Mouse (Mus musculus): ENCODE measurements around the gene Ttc7. TPM values are rescaled to one million over a fixed set of nuclear protein-coding genes. Genes with fewer than 3 reads are reported as not detected.
A peak's percentile ranks its signal among the peaks of the same experiment; 100 is the strongest.

The Ttc7 gene
- 14.1 and 14.3 TPM in 2 replicates for polyA plus RNA-seq (2014; fragmentation: Nextera tagmentation; extraction: Ambion mirVana)

DNA sequence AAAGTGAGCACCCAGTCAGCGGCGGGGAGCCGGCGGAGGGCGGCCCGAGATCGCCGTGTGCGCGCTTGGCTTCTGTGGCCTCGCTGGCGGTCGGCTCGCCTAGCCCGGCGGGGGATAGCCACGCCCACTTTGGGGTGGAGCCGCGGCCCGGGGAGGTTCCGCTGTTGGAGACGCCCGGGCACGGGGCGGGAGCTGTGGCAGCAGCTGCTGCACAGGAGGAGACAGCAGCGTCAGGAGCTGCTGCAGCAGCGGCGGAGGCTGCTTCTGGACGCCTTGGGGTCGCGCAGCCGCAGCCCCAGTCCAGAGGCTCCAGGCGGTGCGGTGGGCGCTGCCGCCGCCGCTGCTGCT lies at the start of gene Ttc7:
Ttc7 (plus strand) TSS at position 181 of the 348 bp plus-strand sequence.
- peaks cover 2% of the 10 kb centered on the region; the same call in 1 of the 2 replicates for H3K27me3 ChIP-seq (replicated peaks; ENCODE audit: control insufficient read depth, insufficient read depth, low read length)
- WGBS, result under 1% methylated on average over 37 of the region's 38 CpGs
- DNase-seq (ENCODE audit: low spot score), result peak; percentile 97

DNA sequence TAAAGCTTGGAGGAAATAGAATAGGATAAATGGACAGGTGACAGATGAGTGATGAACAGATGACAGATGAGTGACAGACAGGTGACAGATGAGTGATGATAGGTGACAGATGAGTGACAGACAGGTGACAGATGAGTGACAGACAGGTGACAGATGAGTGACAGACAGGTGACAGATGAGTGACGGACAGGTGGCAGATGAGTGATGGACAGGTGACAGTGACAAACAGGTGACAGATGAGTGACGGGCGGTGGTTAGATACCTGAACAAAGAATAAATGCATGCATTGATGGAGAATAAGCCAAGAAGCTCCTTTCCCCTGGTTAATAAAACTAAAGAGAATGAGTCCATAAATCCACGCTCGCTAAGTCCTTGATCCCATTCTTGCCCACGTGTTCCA lies 47.7 kb upstream of the Ttc7 start:
- DNase-seq (ENCODE audit: low spot score), result no peak
- Histone ChIP-seq H3K4me3 (ENCODE audit: low read depth, low read length) (no peak overlapping the region), H3K27me3 (replicated peaks; ENCODE audit: control insufficient read depth, insufficient read depth, low read length) (no peaks in the 10 kb centered on the region), H3K27ac (ENCODE audit: low read depth, low read length) (no peak overlapping the region), H3K9ac (ENCODE audit: low read depth, low read length) (no peak overlapping the region), H3K4me2 (no peak overlapping the region), H3K9me3 (ENCODE audit: control insufficient read depth, low read length) (no peaks in the 10 kb centered on the region), H3K4me1 (replicated peaks; ENCODE audit: control insufficient read depth, insufficient read depth, low read length) (no peaks in the 10 kb centered on the region; the same call in 1 of the 2 replicates), H3K36me3 (ENCODE audit: control insufficient read depth, insufficient read depth, low read length) (no peaks in the 10 kb centered on the region)
- ATAC-seq (replicated peaks; ENCODE audit: low FRiP score), result no peak
- WGBS, result 88% methylated on average over 6 of the region's 6 CpGs

More for the DNA sequence above, at the start of gene Ttc7:
- peak within 1 kb of the TSS; percentile 93 for H3K9ac ChIP-seq (ENCODE audit: low read depth, low read length)
- H3K27ac ChIP-seq (ENCODE audit: low read depth, low read length), result peak within 1 kb of the TSS; percentile 94
- no peaks in the 10 kb centered on the region for H3K36me3 ChIP-seq (ENCODE audit: control insufficient read depth, insufficient read depth, low read length)
- no peaks in the 10 kb centered on the region for H3K9me3 ChIP-seq (ENCODE audit: control insufficient read depth, low read length)
- H3K4me1 ChIP-seq (replicated peaks; ENCODE audit: control insufficient read depth, insufficient read depth, low read length), result peaks cover 14% of the 10 kb centered on the region
- peak within 1 kb of the TSS; percentile 89 for H3K4me2 ChIP-seq
- peak; percentile 94 for ATAC-seq (replicated peaks; ENCODE audit: low FRiP score)
- peak within 1 kb of the TSS; percentile 83 for H3K4me3 ChIP-seq (ENCODE audit: low read depth, low read length)

DNA sequence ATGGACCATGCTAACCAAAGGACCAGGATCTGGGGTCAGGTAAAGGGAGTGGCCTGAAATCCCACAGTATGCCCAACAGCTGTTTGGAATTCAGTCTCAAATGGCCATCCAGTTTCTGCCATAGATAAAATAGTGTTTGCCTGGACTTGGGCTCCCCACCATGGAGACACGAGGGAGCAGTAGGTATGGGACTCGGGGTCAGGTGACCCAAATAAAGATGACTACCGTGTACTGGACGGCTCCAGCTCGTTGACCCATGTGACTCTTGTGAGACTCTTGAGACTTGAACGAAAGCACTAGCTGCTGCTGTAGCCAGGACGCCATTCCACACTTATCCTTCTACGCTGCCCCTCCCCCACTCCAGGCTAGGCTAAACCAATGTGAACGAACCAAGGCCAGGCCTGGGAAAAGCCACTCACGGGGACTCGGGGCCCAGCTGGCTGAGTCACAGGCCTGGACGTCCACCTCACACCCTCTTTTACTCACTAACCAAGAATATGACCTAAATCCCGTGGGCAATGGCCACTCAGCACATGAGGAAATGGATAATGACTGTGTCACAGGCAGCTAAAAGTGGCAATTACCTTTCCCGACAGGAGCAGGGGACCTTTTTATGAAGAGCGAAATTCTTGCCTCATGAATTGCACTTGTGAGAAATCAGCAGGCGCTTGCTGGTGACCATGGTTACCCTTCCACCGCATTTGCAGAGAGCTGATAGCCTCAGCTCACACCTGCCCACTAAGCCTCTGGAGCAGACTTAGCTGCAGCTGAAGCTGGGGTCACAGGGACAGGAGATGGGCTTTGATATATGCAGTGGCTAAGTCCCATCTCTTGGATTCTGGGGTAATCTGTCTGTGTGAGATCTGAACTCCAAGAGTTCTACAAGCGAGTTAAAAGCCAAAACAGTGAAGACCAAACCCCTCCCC lies 45.7 kb upstream of the Ttc7 start:
- no peak overlapping the region for H3K27ac ChIP-seq (ENCODE audit: low read depth, low read length)
- no peaks in the 10 kb centered on the region; the same call in 1 of the 2 replicates for H3K4me1 ChIP-seq (replicated peaks; ENCODE audit: control insufficient read depth, insufficient read depth, low read length)
- no peaks in the 10 kb centered on the region for H3K36me3 ChIP-seq (ENCODE audit: control insufficient read depth, insufficient read depth, low read length)
- no peak overlapping the region for H3K9ac ChIP-seq (ENCODE audit: low read depth, low read length)
- no peak for ATAC-seq (replicated peaks; ENCODE audit: low FRiP score)
- H3K9me3 ChIP-seq (ENCODE audit: control insufficient read depth, low read length), result no peaks in the 10 kb centered on the region
- no peak for DNase-seq (ENCODE audit: low spot score)
- no peaks in the 10 kb centered on the region for H3K27me3 ChIP-seq (replicated peaks; ENCODE audit: control insufficient read depth, insufficient read depth, low read length)
- WGBS, result 52% methylated on average over 18 of the region's 18 CpGs
- no peak overlapping the region for H3K4me3 ChIP-seq (ENCODE audit: low read depth, low read length)
- no peak overlapping the region for H3K4me2 ChIP-seq

DNA sequence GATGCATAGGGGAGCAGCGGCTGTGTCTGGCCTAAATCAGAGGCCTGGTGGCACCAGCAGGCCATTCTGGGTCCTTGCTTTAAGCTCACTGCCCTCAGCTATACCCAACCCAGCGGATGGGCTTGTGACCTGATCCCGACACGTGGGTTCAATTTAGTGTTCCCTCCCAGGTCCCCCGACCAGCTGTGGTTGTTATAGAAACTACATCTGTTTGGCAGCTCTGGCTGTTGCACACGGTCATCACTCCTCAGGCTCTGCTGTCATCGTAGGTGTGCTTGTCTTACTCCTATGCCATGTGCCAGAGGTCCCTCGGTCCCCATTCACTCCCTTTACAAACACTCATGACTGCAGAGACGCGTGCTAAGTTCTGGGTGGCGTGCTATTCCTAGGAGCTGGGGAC lies 44.9 kb upstream of the Ttc7 start:
- Histone ChIP-seq H3K27me3 (replicated peaks; ENCODE audit: control insufficient read depth, insufficient read depth, low read length) (no peaks in the 10 kb centered on the region), H3K4me1 (replicated peaks; ENCODE audit: control insufficient read depth, insufficient read depth, low read length) (no peaks in the 10 kb centered on the region; the same call in 1 of the 2 replicates), H3K9me3 (ENCODE audit: control insufficient read depth, low read length) (no peaks in the 10 kb centered on the region), H3K9ac (ENCODE audit: low read depth, low read length) (no peak overlapping the region), H3K27ac (ENCODE audit: low read depth, low read length) (no peak overlapping the region), H3K4me3 (ENCODE audit: low read depth, low read length) (no peak overlapping the region), H3K4me2 (no peak overlapping the region), H3K36me3 (ENCODE audit: control insufficient read depth, insufficient read depth, low read length) (no peaks in the 10 kb centered on the region)
- 81% methylated on average over 11 of the region's 11 CpGs for WGBS
- ATAC-seq (replicated peaks; ENCODE audit: low FRiP score), result no peak
- no peak for DNase-seq (ENCODE audit: low spot score)

DNA sequence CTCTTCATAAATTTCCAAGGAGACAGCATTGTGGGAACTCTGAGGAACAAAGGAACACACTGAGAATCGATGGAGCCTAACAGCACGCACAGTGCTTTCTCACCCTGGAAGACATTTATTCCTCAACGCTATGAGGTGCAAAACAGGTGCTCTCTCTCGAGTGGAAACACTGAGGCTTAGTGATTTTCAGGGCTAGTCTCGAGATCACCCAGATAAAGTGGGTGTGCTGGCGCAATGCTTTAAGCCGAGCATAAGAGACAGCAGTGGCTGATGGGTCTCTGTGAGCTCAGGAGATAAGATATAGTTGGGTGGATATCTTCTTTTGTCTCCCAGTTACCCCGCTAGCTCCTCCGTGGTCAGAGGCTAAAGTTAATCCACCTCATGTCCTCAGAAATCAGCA lies 36.6 kb upstream of the Ttc7 start:
- Histone ChIP-seq H3K27me3 (replicated peaks; ENCODE audit: control insufficient read depth, insufficient read depth, low read length) (no peaks in the 10 kb centered on the region), H3K27ac (ENCODE audit: low read depth, low read length) (peak overlapping the region; percentile 6; the same call in 1 of the 2 replicates), H3K9ac (ENCODE audit: low read depth, low read length) (no peak overlapping the region), H3K36me3 (ENCODE audit: control insufficient read depth, insufficient read depth, low read length) (no peaks in the 10 kb centered on the region), H3K4me1 (replicated peaks; ENCODE audit: control insufficient read depth, insufficient read depth, low read length) (peaks cover 5% of the 10 kb centered on the region; the same call in 1 of the 2 replicates), H3K4me2 (no peak overlapping the region), H3K4me3 (ENCODE audit: low read depth, low read length) (no peak overlapping the region), H3K9me3 (ENCODE audit: control insufficient read depth, low read length) (no peaks in the 10 kb centered on the region)
- 50% methylated on average over 9 of the region's 9 CpGs for WGBS
- ATAC-seq (replicated peaks; ENCODE audit: low FRiP score) (no peak), DNase-seq (ENCODE audit: low spot score) (no peak)

DNA sequence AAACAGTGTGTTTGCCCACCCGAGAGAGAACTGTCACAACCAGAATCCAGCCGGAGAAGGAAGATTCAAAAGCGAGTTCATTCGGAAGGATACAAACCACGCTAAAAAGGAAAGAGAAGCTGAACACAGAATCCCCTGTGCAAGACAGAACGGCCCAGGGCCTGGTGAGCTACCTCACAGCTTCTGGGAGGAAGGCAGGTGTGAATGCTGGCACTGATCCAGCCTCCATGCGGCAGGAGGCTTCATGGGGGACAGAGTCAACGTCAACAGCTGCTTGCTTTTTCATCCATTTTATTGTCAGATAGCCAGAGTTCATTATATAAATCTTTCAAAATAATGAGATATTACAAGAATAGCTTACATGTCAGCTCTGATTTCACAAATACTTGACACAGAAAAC lies 28.3 kb upstream of the Ttc7 start:
- Histone ChIP-seq H3K27ac (ENCODE audit: low read depth, low read length) (no peak overlapping the region), H3K4me1 (replicated peaks; ENCODE audit: control insufficient read depth, insufficient read depth, low read length) (no peaks in the 10 kb centered on the region), H3K36me3 (ENCODE audit: control insufficient read depth, insufficient read depth, low read length) (peaks cover 27% of the 10 kb centered on the region), H3K27me3 (replicated peaks; ENCODE audit: control insufficient read depth, insufficient read depth, low read length) (no peaks in the 10 kb centered on the region), H3K9ac (ENCODE audit: low read depth, low read length) (no peak overlapping the region), H3K4me3 (ENCODE audit: low read depth, low read length) (no peak overlapping the region), H3K9me3 (ENCODE audit: control insufficient read depth, low read length) (no peaks in the 10 kb centered on the region), H3K4me2 (no peak overlapping the region)
- DNase-seq (ENCODE audit: low spot score), result no peak
- WGBS, result 86% methylated on average over 8 of the region's 8 CpGs
- no peak for ATAC-seq (replicated peaks; ENCODE audit: low FRiP score)

DNA sequence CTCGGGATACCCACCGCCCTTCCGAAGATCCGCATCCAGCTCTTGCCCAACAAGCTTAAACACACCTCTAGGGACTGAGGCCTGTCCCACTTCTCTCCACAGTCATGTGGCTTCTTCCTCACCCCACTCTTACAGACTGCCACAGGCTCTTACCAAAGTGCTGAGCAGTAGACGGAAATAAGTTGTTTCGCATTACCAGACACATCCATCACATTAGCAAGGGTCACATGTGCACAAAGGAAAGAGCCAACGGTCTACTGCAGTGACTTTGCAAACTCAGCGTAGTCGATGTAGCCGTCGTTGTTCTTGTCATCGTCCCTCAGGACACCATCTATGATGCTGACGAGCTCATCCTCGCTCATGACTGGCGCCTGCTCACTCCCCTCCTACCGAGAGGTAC lies 27.0 kb upstream of the Ttc7 start:
- Histone ChIP-seq H3K36me3 (ENCODE audit: control insufficient read depth, insufficient read depth, low read length) (peaks cover 32% of the 10 kb centered on the region), H3K4me2 (no peak overlapping the region), H3K27me3 (replicated peaks; ENCODE audit: control insufficient read depth, insufficient read depth, low read length) (no peaks in the 10 kb centered on the region), H3K9me3 (ENCODE audit: control insufficient read depth, low read length) (no peaks in the 10 kb centered on the region), H3K9ac (ENCODE audit: low read depth, low read length) (no peak overlapping the region), H3K4me1 (replicated peaks; ENCODE audit: control insufficient read depth, insufficient read depth, low read length) (no peaks in the 10 kb centered on the region), H3K4me3 (ENCODE audit: low read depth, low read length) (no peak overlapping the region), H3K27ac (ENCODE audit: low read depth, low read length) (no peak overlapping the region)
- ATAC-seq (replicated peaks; ENCODE audit: low FRiP score) (no peak), DNase-seq (ENCODE audit: low spot score) (no peak)
- WGBS, result 84% methylated on average over 16 of the region's 16 CpGs

DNA sequence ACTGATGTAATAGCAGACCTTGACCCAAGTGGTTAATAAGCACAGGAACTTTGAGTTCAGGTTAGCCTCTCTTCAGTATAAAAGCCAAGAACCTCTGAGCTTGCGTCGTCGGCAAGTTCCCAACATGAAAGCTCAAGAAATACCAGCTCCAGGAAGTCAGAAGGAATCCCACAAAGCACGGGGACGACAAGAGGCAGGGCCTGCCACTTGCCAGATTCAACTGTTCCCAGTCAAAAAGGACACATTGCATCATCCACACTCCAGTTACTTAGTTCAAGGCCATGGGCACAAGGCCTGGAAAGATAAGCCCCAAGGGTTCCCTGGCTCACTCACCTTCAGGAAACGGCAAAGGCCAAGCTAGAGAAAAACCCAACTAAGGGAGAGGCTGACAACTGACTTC lies 19.3 kb upstream of the Ttc7 start:
- H3K4me1 ChIP-seq (replicated peaks; ENCODE audit: control insufficient read depth, insufficient read depth, low read length), result peaks cover 13% of the 10 kb centered on the region
- no peak for DNase-seq (ENCODE audit: low spot score)
- peaks cover 17% of the 10 kb centered on the region for H3K36me3 ChIP-seq (ENCODE audit: control insufficient read depth, insufficient read depth, low read length)
- H3K9ac ChIP-seq (ENCODE audit: low read depth, low read length), result no peak overlapping the region
- no peak for ATAC-seq (replicated peaks; ENCODE audit: low FRiP score)
- H3K9me3 ChIP-seq (ENCODE audit: control insufficient read depth, low read length), result no peaks in the 10 kb centered on the region
- H3K27me3 ChIP-seq (replicated peaks; ENCODE audit: control insufficient read depth, insufficient read depth, low read length), result no peaks in the 10 kb centered on the region
- peak overlapping the region; percentile 1; the same call in 1 of the 2 replicates for H3K4me2 ChIP-seq
- 70% methylated on average over 6 of the region's 6 CpGs for WGBS
- H3K4me3 ChIP-seq (ENCODE audit: low read depth, low read length), result no peak overlapping the region
- H3K27ac ChIP-seq (ENCODE audit: low read depth, low read length), result no peak overlapping the region

Measured in liver, embryonic 11.5 days (tissue).